Mouse (Mus musculus) hematopoietic stem cell, adult 5-6 weeks (primary cell): ENCODE results near the gene Zglp1. TPM values are rescaled to one million over a fixed set of nuclear protein-coding genes. Genes with fewer than 3 reads are reported as not detected.
A peak's percentile ranks its signal among the peaks of the same experiment; 100 is the strongest.

ENCODE experiments used
- ATAC-seq, 2 experiments: fragments of 125-278 bp in 1 of 2; replicated peaks in 1 of 2; 2 replicates each; pipeline ENCODE4 v1.8.0; 2016 to 2017; ENCODE audit warnings: inconsistent platforms in 2 of 2, mild to moderate bottlenecking in 2 of 2, moderate number of reproducible peaks in 2 of 2, low read depth in 1 of 2, moderate TSS enrichment in 1 of 2; ENCODE audit not compliant: low FRiP score in 2 of 2, poor library complexity in 2 of 2, severe bottlenecking in 2 of 2, insufficient read depth in 1 of 2, low TSS enrichment in 1 of 2
- total RNA-seq: library from RNA; stranded (forward); fragments of 172-1452, 232-1000 nt; gene quantifications from 2 replicates; pipeline ENCODE4 v1.2.3, GENCODE M21; 2017

Gene Zglp1
- total RNA-seq, 1 experiment from 2014 or later: not detected

GRCm38 (mm10) chr9:21031896-21032351 is 35.0 kb downstream of the Zglp1 start, which contains the start of gene Icam5:
Gene Icam5 (plus strand): TSS chr9:21032073.
- ATAC-seq: no peak

DNA sequence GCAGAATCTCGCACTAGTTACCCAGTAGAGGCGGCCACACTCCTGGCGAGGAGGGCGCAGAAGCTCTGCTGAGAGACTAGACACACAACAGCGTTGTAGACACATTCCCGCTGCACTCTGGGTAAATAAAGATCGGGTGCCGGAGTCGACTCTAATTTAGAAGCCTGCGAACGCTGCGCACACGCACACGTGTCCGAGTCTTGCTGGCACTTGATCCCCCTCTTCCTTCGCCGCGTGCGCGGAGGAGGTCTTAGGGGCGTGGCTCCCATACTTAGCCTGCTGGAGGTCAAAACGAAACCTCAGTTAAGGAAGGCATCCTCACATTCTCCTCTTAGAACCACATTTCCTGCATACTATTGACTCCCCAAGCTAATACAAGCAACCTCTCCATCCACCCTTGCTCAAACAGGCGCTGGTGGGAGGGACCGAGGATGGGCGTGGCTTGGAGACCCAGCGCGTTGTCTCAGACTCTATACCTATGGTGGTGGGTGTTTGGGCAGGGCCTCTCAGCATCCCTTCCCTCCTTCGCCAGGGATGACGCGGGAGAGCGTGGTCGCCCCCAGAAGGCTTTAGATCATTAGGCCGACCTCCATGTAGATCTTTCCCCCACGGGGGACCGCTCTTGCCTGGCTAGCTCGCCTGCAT is 35.5 kb downstream of the Zglp1 start:
- ATAC-seq: peak; percentile 18 to 31; a peak in 3 of 4 replicates

DNA sequence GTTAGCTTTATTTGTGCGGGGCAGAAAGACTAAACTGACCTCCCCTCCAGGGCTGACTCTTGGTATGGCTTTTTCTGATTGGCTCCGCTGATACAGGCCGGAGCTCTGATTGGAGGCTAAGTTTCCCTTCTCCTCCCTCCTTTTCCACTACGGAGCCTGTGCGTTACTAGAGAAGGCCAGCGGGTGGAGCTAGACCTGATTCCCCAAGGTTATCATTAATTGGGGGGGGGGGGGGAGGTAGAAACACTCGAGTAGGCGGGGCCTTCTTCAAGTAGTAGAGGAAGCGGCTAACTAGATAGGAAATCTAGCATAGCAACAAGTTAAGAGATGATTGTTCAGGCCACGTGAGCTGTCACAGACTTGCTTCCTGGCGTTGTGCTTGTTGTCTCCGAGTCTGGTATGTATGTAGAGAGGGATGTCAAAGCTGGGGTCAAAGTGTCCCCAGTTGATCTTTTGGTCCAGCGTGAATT is 36.1 kb downstream of the Zglp1 start:
- ATAC-seq: peak; percentile 68 to 72

DNA sequence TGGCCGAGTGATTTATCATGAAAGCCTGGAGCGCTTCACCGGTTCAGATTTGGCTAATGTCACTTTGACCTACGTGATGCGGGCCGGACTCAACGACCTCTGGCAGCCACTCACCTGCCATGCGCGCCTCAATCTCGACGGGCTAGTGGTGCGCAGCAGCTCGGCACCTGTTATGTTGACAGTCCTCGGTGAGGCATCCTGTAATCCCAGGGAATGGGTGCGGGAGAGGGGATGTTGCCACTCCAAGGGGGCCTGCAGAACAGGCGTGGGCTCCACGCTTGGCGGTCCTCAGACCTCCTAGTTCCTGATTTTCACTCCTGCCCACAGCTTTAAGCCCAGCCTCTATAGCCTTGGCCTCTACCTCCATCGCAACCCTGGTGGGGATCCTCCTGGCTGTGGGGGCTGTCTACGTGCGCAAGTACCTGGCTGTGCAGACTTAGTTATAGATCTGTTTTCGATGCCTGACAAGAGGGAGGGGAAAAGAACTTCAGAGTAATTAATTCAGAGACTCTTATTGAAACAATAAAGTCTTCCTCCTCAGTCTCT is 36.8 kb downstream of the Zglp1 start:
- 0 out of 4 replicates have a peak, but pooled peaks of 1 of the 2 experiments have one; percentile 18 for ATAC-seq

DNA sequence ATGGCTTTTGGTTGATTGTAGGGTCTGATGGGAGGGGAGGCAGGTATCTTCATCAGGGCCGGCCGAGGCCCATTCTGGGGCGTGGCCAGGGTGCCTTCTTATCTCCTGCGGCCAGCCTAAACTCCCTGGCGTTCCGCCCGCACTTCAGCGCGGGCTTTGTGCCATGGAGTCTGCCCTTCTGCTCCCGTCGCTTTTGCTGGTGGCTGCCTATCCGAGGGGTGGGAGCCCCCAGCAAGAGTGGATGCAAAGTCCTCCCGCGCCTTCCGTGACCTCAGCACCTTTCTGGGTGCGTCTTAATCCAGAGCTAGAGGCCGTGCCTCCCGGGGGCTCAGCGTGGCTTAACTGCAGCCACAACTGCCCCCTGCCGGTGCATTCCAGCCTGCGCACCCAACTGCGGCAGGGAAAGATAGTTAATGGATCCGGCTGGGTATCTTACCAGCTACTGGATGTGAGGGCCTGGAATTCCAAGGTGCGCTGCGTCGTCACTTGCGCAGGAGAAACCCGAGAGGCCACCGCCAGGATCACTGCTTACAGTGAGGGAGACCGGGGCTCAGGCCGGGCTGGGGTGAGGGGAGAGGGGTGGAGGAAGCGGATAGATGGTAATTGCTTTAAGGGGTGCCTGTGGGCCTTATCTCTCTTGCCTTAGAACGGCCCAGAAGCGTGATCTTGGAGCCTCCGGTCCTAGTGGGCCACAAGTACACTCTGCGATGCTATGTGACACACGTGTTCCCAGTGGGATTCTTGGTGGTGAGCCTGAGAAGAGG is 37.4 kb downstream of the Zglp1 start, which contains the start of gene Icam4:
TSS of gene Icam4 (plus strand) at position 83 of the 764 bp plus-strand sequence.
- ATAC-seq: peak; percentile 56 to 57

DNA sequence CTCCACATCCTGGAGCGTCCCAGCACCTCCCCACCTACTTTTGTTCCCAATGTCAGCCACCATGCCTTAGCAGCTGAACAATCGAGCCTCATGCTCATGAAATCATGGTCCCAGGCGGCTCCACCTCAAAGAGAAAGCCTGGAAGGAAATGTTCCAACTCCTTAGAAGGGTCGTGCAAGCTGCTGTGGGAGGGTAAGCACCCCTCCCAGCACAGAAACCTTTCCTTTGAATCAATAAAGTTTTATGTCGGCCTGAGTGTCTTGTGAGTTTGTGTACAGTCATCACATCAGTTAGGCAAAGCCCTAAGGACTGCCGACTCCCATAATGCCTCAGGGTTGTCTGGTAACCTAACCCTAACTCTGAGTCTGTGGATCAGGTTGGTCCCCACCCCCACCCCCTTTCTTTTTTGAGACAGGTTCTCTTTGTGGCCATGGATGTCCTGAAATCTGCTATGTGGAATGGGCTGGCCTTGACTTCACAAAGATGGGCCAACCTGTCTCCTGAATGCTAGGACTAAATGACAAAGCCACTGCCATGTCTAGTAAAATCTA is 38.3 kb downstream of the Zglp1 start:
- ATAC-seq: no peak

DNA sequence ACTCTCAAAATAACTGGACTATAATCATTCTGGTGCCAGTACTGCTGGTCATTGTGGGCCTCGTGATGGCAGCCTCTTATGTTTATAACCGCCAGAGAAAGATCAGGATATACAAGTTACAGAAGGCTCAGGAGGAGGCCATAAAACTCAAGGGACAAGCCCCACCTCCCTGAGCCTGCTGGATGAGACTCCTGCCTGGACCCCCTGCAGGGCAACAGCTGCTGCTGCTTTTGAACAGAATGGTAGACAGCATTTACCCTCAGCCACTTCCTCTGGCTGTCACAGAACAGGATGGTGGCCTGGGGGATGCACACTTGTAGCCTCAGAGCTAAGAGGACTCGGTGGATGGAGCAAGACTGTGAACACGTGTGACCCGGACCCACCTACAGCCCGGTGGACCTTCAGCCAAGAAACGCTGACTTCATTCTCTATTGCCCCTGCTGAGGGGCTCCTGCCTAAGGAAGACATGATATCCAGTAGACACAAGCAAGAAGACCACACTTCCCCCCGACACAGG is 39.1 kb downstream of the Zglp1 start:
- no peak for ATAC-seq

GRCm38 (mm10) chr9:21026849-21027248 is 40.0 kb downstream of the Zglp1 start:
- no peak for ATAC-seq

DNA sequence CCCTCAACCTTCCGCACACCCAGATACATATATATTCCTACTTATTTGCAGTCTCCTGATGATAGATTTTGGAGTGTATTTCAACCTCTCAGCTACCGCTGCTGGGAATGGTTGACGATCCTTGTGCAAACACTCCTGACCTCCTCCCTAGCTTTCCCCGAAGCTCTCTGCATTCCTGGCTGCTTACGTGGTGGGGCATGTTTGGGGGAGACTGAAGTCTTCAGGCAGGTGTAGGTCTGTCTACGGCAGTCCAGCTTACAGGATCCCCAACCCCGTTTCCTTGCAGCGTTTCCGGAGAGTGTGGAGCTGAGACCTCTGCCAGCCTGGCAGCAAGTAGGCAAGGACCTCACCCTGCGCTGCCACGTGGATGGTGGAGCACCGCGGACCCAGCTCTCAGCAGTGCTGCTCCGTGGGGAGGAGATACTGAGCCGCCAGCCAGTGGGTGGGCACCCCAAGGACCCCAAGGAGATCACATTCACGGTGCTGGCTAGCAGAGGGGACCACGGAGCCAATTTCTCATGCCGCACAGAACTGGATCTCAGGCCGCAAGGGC is 41.6 kb downstream of the Zglp1 start:
- ATAC-seq: no peak

GRCm38 (mm10) chr9:21022726-21023125 is 44.2 kb downstream of the Zglp1 start:
- no peak for ATAC-seq

DNA sequence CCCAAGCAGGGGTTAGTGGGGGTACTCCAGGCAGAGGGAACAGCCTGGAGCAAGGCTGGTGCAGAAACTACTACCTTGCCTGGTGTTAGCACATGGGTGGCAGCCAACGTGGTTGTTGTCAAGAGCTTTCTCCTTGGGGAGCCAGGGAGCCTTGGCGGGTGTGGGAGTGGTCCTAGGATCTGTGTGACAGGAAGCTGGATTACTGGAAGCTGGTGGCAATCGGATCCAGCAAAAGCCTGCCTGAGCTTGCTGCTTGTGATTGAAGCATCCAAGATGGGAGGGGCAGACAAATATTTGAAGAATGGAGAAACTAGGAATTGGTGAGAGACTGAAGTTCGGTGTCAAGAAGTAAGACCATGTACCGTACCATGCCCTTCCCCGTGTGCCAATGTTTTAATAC is 44.6 kb downstream of the Zglp1 start:
- no peak for ATAC-seq

- no peak for ATAC-seq
Observed at GRCm38 (mm10) chr9:21021363-21021762, 45.5 kb downstream of the Zglp1 start.

- no peak for ATAC-seq
Observed at GRCm38 (mm10) chr9:21018600-21018999, 48.3 kb downstream of the Zglp1 start.

- peak; percentile 17 to 30; a peak in 2 of 4 replicates for ATAC-seq
Observed at GRCm38 (mm10) chr9:21017177-21017575, 49.7 kb downstream of the Zglp1 start.

DNA sequence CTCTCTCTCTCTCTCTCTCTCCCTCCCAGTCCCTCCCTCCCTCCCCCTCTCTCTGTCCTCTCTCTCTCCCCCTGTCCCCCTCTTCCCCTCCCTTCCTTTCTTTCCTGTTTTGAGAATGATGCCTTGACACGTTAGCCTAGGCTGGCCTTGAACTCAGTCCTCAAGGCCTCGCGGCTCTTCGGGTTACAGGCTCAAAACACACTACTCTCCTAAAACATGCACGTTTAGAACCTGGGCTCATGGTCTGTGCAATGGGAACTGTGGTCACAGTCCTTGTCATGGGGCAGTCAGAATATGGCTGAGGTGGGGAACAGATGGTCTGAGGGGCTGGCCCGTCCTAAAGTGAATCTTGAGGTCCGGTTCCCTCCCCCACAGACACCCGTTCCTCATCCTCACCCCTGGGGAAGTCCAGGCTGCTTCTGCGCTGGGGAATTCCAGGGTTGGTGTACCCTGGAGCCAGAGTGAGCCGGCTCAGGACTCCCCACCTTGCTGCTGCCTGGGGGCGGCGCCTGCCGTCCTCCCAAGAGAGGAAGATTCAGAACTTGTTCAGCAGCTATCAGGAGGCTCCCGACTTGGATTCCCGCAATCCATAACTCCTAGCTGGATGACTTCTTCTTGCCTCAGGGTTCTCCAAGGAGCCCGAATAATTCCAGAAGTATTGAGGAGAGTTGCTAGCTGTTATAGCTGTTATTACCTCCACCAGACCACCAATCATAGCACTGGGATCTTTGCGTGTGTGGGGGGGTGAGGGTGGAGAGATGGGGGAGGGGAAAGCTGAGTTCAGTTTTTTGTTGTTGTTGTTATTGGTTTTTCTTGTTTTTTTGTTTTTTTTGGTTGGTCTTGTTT is 50.3 kb downstream of the Zglp1 start:
- ATAC-seq: no peak

- ATAC-seq: peak; percentile 37 to 61; a peak in 3 of 4 replicates
Observed at GRCm38 (mm10) chr9:21015571-21016130, 51.2 kb downstream of the Zglp1 start, which contains the start of gene Icam1. Gene Icam1 (plus strand): TSS chr9:21015985.
